Mouse (Mus musculus): ENCODE data around the gene Creld1.

DNA sequence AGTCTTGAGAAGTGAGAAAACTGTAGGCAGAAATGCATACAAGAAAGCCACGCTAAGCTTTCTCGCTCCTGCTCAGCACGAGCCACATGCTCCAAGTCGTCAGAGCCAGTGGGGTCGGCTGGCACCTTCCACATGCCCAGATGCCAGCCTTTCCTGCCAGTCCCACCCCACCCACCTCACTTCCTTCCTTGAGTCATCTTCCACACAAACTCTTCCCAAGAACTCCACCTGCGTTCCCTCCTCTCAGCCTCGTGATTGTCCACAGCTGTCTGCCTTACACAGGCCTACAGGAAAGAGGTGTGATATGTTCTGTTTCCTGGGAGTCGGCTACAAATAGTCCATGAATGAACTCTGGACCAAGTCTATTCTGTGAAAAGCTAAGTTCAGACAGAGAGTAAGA, 40.3 kb downstream of the Creld1 start:
- no peak for TF ChIP-seq POLR2A (IDR thresholded peaks at IDR 0.05; ENCODE audit: low read depth, low read length)
- TF ChIP-seq CTCF (IDR thresholded peaks at IDR 0.05; ENCODE audit: borderline replicate concordance, insufficient read depth, low read length) = no peak
